Mouse (Mus musculus) forebrain, embryonic 15.5 days (tissue): ENCODE measurements at regions not wholly inside any gene's neighbourhood (a gene's known extent, or its start where the extent isn't known, plus 50 kb on each side); places are given as distances from the start of the nearest gene placed in this dataset.
A peak's percentile ranks its signal among the peaks of the same experiment; 100 is the strongest.

ENCODE experiments used
- ATAC-seq: fragments of 200-750 bp; cut with Nextera tagmentation; replicated peaks from 2 replicates; pipeline ENCODE4 v1.8.0; 2017; ENCODE audit warnings: mild to moderate bottlenecking, moderate TSS enrichment, moderate library complexity
- H3K27ac ChIP-seq: fragments of 300-500 bp; sonication (generic); replicated peaks from 2 replicates; pipeline ENCODE4 v1.5.1; 2015; ENCODE audit warnings: mild to moderate bottlenecking, inconsistent platforms
- H3K27me3 ChIP-seq: fragments of 300-500 bp; sonication (generic); 2 replicates; pipeline ENCODE4 v1.6.1; 2015; ENCODE audit warnings: inconsistent platforms
- H3K36me3 ChIP-seq: fragments of 300-500 bp; sonication (generic); 2 replicates; pipeline ENCODE4 v1.6.1; 2015; ENCODE audit warnings: mild to moderate bottlenecking, inconsistent platforms
- H3K4me1 ChIP-seq: fragments of 300-500 bp; sonication (generic); 2 replicates; pipeline ENCODE4 v1.6.1; 2015; ENCODE audit warnings: inconsistent platforms
- H3K4me2 ChIP-seq: fragments of 300-500 bp; sonication (generic); replicated peaks from 2 replicates; pipeline ENCODE4 v1.6.1; 2015; ENCODE audit warnings: mild to moderate bottlenecking, inconsistent platforms
- H3K4me3 ChIP-seq: fragments of 300-500 bp; sonication (generic); 2 replicates; pipeline ENCODE4 v1.5.1; 2015; ENCODE audit warnings: mild to moderate bottlenecking, inconsistent platforms
- H3K9ac ChIP-seq: fragments of 300-500 bp; sonication (generic); replicated peaks from 2 replicates; pipeline ENCODE4 v1.6.1; 2015; ENCODE audit warnings: mild to moderate bottlenecking, inconsistent platforms
- H3K9me3 ChIP-seq: fragments of 300-500 bp; sonication (generic); 2 replicates; pipeline ENCODE4 v1.6.1; 2016; ENCODE audit warnings: inconsistent platforms
- WGBS: fragments of 180-500 bp; shearing (Covaris S2); methylation state at CpG from one replicate; pipeline ENCODE4 v1.1.7; 2015; ENCODE audit warnings: mixed read lengths; 5-methylcytosine and 5-hydroxymethylcytosine counted together

DNA sequence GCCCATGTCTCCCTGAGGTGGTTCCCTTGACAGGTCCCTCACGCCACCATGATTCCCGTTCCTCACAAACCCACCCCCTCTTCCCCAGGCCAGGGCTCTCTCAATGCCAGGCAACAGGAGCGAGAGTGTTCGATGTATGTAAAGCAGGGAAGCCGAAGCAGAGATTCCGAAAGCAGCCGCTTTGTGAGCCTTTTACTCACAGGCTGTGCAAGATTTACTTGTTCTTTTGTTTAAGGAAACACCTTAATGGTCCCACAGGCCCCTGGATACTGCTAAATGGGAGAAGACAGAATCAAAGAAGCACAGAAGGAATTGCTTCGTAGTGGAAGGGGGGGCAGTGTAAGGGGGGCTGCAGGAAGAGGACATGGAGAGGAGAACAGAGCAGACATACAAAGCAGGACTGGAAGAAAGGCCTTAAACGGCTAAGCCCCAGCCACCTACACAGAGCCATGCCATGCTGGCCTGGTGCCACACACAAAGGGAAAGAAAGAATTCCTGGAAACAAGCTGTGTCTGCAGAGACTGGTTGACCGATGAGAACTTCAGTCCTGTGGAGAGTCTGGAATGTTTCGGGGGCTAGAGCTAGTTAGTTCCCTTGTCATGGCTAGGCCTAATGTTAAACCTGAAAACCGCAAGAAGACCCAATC is 270.1 kb upstream of the Sdk2 start:
- Histone ChIP-seq H3K27me3 (no peaks in the 10 kb centered on the region), H3K27ac (peak overlapping the region; percentile 72), H3K4me3 (no peak overlapping the region), H3K9me3 (no peaks in the 10 kb centered on the region), H3K4me1 (peaks cover 23% of the 10 kb centered on the region), H3K4me2 (0 out of 2 replicates have a peak overlapping the region, but pooled peaks have one; percentile 5), H3K9ac (0 out of 2 replicates have a peak overlapping the region, but pooled peaks have one; percentile 23), H3K36me3 (no peaks in the 10 kb centered on the region)
- 15% methylated on average over 12 of the region's 12 CpGs for WGBS
- ATAC-seq: peak; percentile 44

DNA sequence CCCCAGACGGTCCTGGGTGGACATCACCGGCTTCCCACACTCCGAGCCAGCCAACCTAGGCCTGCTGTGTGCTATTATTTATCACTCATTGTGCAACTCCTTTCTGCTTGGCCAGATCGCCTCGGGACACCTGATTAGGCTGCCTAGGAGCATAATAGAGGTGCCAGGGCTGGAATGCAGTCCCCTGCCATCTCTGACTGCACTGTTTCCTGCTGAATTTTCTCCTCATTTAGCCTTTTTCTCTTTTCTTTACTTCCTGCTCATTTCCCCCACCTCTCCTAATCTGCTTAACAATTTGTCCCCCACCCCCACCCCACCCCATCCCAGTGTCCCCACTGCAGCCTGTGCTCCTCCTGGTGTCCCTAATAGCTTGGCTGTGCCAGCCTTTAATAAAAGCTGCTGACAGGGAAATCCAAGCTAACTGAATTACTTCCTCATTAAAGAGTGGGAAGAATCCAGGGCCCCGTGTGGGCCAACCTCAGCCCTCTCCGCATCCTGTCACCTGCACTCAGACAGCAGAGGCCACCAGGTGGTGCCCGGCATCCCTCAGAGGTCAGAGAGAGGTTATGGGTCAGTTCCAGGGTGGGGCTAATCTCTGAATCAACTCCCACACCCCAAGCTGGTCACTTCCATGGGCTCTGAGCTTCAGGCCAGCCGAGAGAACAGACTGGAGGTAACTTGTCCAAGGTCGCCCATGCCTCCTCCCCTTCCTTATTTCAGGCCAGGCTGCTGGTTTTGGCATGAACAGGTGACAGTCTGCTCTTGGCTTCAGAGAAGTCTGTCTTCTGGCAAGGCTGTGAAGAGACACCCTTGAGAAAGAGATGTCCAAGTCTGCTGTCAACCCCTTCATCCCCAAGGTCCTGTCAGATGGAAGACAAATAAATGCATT is 269.3 kb upstream of the Sdk2 start:
- H3K9ac ChIP-seq: 0 out of 2 replicates have a peak overlapping the region, but pooled peaks have one; percentile 23
- ATAC-seq: peak; percentile 87

DNA sequence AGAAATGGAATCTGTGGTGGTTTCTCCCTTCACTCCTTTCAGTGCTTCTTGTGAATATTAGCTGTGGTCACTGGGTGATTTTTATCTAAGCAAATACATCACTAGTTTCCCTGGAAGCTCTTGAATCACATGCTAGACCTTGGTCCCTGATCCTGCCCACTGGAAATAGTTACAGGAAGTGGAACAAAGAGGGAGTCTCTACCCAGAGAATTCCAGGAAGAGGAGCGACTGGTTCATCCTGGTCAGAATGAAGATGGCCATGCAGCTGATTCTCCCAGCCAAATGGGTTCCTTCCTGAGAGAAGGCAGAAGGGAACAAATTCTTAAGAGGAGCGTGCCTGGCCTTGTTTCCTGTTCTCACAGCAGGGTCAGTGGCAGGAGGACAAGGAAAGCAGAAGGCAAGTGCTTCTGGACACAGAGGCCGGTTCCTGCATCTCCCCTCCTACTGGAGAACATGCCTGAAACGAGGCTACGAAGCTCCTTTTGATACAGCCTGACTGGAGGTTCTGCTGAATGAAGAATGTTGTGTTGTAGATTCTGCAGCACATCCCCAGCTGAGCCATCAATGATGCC is 264.8 kb upstream of the Sdk2 start:
- peaks cover 14% of the 10 kb centered on the region for H3K4me1 ChIP-seq
- no peak overlapping the region for H3K4me3 ChIP-seq
- 82% methylated on average over 5 of the region's 5 CpGs for WGBS
- no peak overlapping the region for H3K27ac ChIP-seq
- no peak for ATAC-seq
- H3K27me3 ChIP-seq: no peaks in the 10 kb centered on the region
- no peaks in the 10 kb centered on the region for H3K9me3 ChIP-seq
- H3K4me2 ChIP-seq: no peak overlapping the region
- H3K9ac ChIP-seq: no peak overlapping the region
- H3K36me3 ChIP-seq: no peaks in the 10 kb centered on the region

More for the DNA sequence above, 269.3 kb upstream of the Sdk2 start:
- peak overlapping the region; percentile 5; the same call in 1 of the 2 replicates for H3K4me2 ChIP-seq
- peaks cover 23% of the 10 kb centered on the region for H3K4me1 ChIP-seq
- WGBS: 9% methylated on average over 10 of the region's 10 CpGs
- H3K9me3 ChIP-seq: no peaks in the 10 kb centered on the region
- H3K27ac ChIP-seq: peak overlapping the region; percentile 72
- H3K4me3 ChIP-seq: no peak overlapping the region
- H3K36me3 ChIP-seq: no peaks in the 10 kb centered on the region
- no peaks in the 10 kb centered on the region for H3K27me3 ChIP-seq

DNA sequence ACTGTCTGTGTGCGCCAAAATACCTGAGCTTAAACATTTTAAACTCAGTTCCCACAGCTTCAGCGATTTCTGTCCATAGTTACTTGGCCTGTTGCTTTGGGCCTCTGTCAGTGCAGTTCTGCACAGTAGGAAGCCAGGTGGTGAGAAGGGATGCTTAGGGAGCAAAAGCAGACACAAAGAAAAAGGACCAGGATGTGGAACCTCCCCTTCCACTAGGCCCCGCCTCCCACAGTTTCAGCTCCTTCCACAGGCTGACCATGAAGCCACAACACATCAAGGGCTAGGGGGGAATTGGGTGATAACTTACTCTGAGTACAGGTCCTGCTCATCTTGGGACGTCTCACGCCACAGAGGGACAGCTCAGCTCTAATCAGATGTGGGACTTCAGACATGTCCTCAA is 263.5 kb upstream of the Sdk2 start:
- 0 out of 2 replicates have a peak, but pooled peaks cover 2% of the 10 kb centered on the region for H3K4me1 ChIP-seq
- no peaks in the 10 kb centered on the region for H3K27me3 ChIP-seq
- no peak overlapping the region for H3K27ac ChIP-seq
- H3K9me3 ChIP-seq: no peaks in the 10 kb centered on the region
- no peaks in the 10 kb centered on the region for H3K36me3 ChIP-seq
- no peak overlapping the region for H3K4me2 ChIP-seq
- H3K9ac ChIP-seq: no peak overlapping the region
- no peak for ATAC-seq
- WGBS: 94% methylated on average over 5 of the region's 5 CpGs
- H3K4me3 ChIP-seq: no peak overlapping the region

DNA sequence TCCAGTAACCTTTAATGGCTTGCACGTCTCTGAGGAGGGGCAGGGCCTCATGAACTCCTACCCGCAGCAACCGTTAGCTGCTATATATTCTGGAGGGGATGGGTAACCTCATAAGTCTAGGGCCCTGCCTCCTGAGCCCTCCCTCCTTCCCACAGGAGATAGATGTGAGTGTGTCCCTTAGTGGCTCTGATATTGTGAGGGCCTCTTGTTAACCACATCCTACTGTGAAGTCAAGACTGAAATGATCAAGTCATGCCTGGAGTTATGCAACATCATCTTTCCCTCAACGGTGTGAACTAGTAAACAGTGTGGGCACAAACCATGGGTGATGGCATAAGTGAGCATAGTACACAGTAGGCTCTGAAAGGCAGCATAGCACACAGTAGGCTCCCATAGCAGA is 255.8 kb upstream of the Sdk2 start:
- no peak for ATAC-seq
- Histone ChIP-seq H3K9me3 (no peaks in the 10 kb centered on the region), H3K4me3 (no peak overlapping the region), H3K4me2 (no peak overlapping the region), H3K9ac (no peak overlapping the region), H3K27ac (no peak overlapping the region), H3K27me3 (no peaks in the 10 kb centered on the region), H3K4me1 (peaks cover 9% of the 10 kb centered on the region; the same call in 1 of the 2 replicates), H3K36me3 (no peaks in the 10 kb centered on the region)
- 90% methylated on average over 4 of the region's 4 CpGs for WGBS

DNA sequence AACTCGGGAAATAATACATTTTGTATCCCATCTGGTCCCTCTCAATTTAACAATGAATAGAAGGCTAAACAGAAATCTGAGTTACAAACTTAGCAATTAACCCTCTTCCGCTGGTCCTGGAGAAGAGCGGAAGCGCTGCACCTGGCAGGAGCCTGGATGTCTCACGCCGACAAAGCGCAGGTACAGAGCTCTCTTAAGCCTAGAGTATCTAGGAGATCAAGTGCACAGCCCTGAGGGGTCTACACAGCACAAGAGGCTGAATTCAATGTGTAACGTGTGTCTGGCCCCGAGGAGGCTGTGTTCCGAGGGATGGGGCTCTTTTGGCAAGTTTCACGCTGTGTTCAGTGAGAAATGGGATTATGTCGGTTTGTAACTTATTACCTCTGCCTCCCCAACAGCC is 255.1 kb upstream of the Sdk2 start:
- WGBS: 67% methylated on average over 12 of the region's 12 CpGs
- Histone ChIP-seq H3K9ac (no peak overlapping the region), H3K9me3 (no peaks in the 10 kb centered on the region), H3K4me2 (no peak overlapping the region), H3K27ac (peak overlapping the region; percentile 56; the same call in 1 of the 2 replicates), H3K4me1 (peaks cover 9% of the 10 kb centered on the region; the same call in 1 of the 2 replicates), H3K4me3 (no peak overlapping the region), H3K27me3 (no peaks in the 10 kb centered on the region), H3K36me3 (no peaks in the 10 kb centered on the region)
- no peak for ATAC-seq

DNA sequence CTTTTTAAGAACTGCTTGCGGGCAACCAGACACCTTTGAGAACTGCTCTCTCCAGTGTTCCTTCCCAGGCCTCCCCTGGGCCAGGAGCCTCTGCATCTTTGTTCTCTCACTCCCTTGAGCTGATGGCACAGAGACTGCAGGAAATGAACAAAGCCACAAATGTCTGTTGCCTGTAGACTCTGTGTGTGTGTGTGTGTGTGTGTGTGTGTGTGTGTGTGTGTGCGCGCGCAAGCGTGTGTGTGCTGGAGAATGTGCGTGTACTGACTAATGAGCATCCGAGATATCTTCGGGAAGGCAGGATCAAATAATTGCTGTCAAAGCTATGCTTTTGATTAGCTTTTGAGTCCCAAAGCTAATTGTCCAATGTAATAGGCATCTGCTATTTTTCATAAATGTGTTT is 254.7 kb upstream of the Sdk2 start:
- no peak overlapping the region for H3K9ac ChIP-seq
- H3K4me1 ChIP-seq: peaks cover 9% of the 10 kb centered on the region; the same call in 1 of the 2 replicates
- 64% methylated on average over 8 of the region's 8 CpGs for WGBS
- peak overlapping the region; percentile 71 for H3K27ac ChIP-seq
- ATAC-seq: no peak
- no peaks in the 10 kb centered on the region for H3K9me3 ChIP-seq
- no peak overlapping the region for H3K4me3 ChIP-seq
- H3K36me3 ChIP-seq: no peaks in the 10 kb centered on the region
- H3K27me3 ChIP-seq: no peaks in the 10 kb centered on the region
- no peak overlapping the region for H3K4me2 ChIP-seq

DNA sequence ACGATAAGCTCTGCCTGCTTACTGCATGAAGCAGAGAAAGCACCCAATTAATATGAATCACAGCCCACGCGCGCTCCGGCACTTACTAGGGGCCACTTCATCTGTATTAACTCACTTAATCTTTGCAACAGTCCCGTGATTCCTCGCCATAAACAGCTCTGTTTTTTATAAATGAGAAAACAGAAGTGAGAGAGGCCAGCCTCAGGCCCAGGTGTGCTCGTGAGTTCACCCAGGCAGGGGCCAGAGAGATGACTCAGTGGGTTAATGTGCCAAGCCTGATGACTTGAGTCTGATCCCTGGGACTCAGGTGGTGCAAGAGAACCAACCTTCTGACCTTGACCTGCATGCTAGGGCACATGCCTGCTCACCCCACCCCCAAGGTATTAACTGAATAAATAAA is 248.4 kb upstream of the Sdk2 start:
- Histone ChIP-seq H3K4me2 (no peak overlapping the region), H3K36me3 (no peaks in the 10 kb centered on the region), H3K4me1 (no peaks in the 10 kb centered on the region), H3K27ac (no peak overlapping the region), H3K9ac (no peak overlapping the region), H3K4me3 (no peak overlapping the region), H3K27me3 (no peaks in the 10 kb centered on the region), H3K9me3 (no peaks in the 10 kb centered on the region)
- no peak for ATAC-seq
- WGBS: 83% methylated on average over 8 of the region's 8 CpGs

DNA sequence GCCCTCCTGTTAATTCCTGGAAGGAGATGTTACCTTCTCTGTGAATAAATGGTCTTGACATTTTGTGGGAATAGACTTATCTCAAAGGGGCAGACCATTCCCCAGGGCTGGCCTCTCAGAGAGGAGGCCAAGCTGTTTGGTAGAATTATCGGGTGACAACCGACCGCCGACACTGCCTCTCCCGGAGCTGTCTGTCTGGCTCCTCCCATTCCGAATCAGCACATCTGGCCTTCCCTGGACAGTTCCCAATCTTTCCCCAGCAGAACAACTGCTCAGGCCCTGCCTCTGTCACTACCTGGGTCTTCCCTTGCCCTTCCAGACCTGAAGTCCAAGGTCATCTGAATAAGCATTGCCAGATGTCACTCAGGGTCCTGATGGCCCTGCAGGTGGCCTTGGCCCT is 246.8 kb upstream of the Sdk2 start:
- Histone ChIP-seq H3K9ac (no peak overlapping the region), H3K27ac (no peak overlapping the region)
- WGBS: 51% methylated on average over 6 of the region's 6 CpGs

DNA sequence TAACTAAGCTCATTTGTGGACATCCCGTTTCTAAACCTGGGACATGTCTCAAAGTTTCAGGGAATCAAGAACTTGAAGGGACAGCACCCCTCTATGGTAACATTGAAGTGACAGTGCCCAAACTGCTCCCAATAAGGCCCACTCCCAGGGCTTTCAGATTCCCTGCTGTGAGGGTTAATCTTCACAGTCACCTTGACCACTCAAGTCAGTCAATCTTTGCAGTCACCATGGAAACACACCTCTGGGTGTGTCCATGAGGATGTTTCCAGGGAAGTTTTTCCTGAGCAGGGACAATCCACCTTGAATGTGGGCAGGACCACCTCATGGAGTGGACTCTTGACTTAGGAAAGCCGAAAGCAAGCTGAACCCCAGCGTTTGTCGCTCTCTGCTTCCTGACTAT is 244.8 kb upstream of the Sdk2 start:
- no peaks in the 10 kb centered on the region for H3K9me3 ChIP-seq
- no peak overlapping the region for H3K4me2 ChIP-seq
- H3K9ac ChIP-seq: no peak overlapping the region
- H3K27me3 ChIP-seq: no peaks in the 10 kb centered on the region
- 77% methylated on average over 4 of the region's 4 CpGs for WGBS
- no peak overlapping the region for H3K4me3 ChIP-seq
- no peak overlapping the region for H3K27ac ChIP-seq
- no peaks in the 10 kb centered on the region for H3K36me3 ChIP-seq
- no peak for ATAC-seq
- no peaks in the 10 kb centered on the region for H3K4me1 ChIP-seq

More for the DNA sequence above, 246.8 kb upstream of the Sdk2 start:
- no peaks in the 10 kb centered on the region for H3K4me1 ChIP-seq
- H3K9me3 ChIP-seq: no peaks in the 10 kb centered on the region
- no peak overlapping the region for H3K4me2 ChIP-seq
- no peak overlapping the region for H3K4me3 ChIP-seq
- no peaks in the 10 kb centered on the region for H3K27me3 ChIP-seq
- no peaks in the 10 kb centered on the region for H3K36me3 ChIP-seq
- ATAC-seq: no peak

DNA sequence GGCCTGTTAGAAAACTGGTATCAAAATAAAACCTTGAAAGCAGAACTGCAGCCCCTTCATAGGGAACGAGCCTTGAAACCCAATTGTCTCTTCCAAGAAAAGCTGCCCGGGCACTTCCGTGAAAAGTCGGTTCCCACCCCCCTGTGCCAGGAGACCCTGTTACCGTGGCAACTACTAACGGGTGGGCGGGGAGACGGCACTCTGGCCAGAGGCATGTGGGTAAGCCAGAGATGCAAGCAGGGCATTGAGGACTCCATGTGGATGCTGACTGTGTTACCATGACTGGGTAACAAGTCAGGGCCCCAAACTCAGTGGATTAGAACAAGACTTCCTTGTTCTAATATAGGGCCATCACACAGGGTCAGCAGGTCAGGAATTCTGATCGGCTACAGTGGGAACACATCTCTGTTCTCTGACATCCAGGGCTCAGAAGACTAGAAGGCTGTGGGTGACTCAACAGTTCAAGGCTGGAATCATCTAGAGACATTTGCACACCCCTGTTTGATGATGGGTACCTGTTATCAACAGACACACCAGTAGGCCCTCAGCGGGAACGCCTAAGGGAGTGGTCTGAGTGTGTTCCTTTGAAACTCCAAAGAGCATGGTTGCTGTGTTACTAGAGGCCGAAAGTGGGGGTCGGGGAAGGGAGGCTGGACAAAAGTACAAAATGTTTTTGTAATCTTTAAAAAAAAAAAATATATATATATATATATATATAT is 236.9 kb upstream of the Sdk2 start:
- H3K4me2 ChIP-seq: no peak overlapping the region
- peak; percentile 80 for ATAC-seq

More for the DNA sequence above, 236.9 kb upstream of the Sdk2 start:
- no peaks in the 10 kb centered on the region for H3K36me3 ChIP-seq
- peaks cover 24% of the 10 kb centered on the region for H3K4me1 ChIP-seq
- no peaks in the 10 kb centered on the region for H3K27me3 ChIP-seq
- no peak overlapping the region for H3K9ac ChIP-seq
- H3K4me3 ChIP-seq: no peak overlapping the region
- WGBS: 39% methylated on average over 13 of the region's 13 CpGs
- H3K9me3 ChIP-seq: no peaks in the 10 kb centered on the region
- H3K27ac ChIP-seq: no peak overlapping the region
